Mouse (Mus musculus): Measurements from ENCODE around the gene Gm6588.

Gm6588 gene

GRCm38 (mm10) chr5:112470144-112470543, 20.9 kb downstream of the Gm6588 start:
- DNase-seq (ENCODE audit: low spot score in 2 of 2): peak in 1 of 2 experiments; percentile 47

- no peak for DNase-seq (ENCODE audit: low spot score in 2 of 2)
These were observed 24.2 kb downstream of the Gm6588 start for GRCm38 (mm10) chr5:112473453-112473852.

GRCm38 (mm10) chr5:112481946-112482410, 32.8 kb downstream of the Gm6588 start:
- no peak for DNase-seq (ENCODE audit: low spot score in 2 of 2)

DNA sequence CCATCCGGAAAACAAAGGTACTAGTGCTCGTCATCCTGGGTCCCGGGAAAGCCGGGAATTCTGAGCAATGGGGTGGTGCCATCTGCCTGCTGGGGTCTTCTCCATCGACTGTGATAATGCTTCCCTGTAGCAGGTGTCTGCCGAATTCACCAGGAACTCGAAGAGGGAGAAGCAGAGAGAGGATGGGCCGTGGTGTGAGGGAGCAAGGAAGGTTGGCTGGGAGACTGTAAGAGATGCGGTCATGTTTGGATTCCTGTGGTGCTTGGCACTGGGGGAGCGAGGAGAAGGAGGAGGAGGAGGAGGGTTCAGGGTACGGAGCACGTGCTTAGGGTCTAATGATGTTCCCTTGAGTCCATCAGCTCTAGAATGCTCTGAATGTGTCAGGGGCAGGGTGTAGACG, 33.3 kb downstream of the Gm6588 start:
- no peak for DNase-seq (ENCODE audit: low spot score in 2 of 2)

DNA sequence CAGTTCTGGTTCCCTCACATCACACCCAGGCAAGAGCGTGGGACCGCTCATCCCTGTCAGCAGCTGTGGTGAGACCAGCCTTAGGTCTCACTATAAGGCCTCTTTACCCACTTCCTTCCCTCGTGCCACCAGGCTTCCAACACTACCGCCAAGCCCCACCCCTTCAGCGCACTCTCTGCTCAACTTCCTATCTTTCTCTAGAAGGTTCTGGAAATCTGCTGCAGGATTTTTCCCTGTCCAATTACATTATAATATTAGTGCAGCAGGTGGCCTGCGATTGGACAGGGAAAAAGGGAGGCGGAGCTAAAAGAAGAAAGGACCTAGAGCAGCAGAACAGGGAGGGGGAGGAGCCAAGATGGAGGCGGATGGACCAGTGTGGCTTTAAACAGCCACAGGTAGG, 33.8 kb downstream of the Gm6588 start:
- no peak for DNase-seq (ENCODE audit: low spot score in 2 of 2)

- no peak for DNase-seq (ENCODE audit: low spot score in 2 of 2)
These were observed 35.9 kb downstream of the Gm6588 start for GRCm38 (mm10) chr5:112484924-112485715.

- no peak for DNase-seq (ENCODE audit: low spot score in 2 of 2)
These were observed 37.2 kb downstream of the Gm6588 start for GRCm38 (mm10) chr5:112486415-112486814.

DNA sequence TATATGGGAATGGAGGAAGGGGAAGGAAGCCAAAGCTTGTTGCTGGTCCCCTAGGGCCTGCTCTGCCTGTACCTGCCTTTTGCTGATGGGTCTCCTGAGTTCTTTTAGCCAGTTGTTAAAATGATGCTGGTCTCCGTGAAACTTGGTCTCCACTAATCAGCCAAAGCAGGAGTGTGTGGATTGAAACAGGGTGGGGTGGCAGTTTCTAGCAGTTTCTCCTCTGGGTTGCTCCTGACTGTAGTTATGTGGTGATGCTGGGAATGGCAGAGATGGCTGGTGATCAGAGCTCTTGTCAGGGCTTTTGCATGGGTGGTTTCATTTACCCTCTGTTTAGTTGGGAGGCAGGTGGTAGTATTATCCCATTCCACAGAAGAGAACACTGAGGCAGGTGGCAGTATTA, 38.3 kb downstream of the Gm6588 start:
- no peak for DNase-seq (ENCODE audit: low spot score in 2 of 2)

GRCm38 (mm10) chr5:112488101-112488776, 39.0 kb downstream of the Gm6588 start:
- no peak for DNase-seq (ENCODE audit: low spot score in 2 of 2)

DNA sequence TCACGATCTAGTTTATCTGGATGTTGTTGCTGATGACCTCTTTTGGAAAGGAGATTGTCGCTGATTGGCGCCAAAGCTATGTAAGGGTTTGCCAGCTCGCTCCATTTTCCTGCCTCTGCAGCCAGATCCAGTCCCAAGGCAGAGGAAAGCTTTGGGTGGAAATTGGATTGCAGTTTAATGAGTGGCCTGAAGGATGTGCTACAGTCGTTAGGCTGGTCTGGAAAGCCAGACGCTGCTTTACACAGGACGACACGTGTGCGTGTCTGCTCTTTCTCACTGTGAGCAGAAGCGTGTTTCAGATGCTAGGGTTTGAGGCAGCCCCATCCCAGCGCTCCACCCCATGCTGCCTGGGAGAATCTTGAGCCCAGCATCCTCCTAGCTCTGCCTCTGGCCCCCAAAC, 42.3 kb downstream of the Gm6588 start:
- DNase-seq (ENCODE audit: low spot score in 2 of 2): no peak

DNA sequence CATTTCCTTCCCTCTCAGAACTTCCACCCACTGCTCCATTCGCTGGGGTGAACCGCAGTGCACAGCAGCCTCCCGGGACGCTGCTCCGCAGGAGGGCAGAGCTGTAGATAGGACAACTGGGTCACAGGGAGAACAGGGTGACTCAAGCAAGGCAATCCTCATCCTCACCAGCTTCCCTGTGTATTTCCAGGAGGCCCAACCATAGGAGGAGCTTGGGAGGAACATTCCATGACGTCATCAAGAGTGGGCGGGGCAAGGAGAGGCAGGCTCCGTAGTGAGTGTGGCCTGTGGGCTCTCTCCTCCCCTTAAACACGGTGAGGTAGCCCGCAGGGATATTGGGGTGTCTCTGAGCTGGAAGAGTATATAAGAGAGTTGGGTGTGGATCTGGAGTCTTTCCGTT, 44.3 kb downstream of the Gm6588 start:
- DNase-seq (ENCODE audit: low spot score in 2 of 2): peak in 1 of 2 experiments; percentile 43

DNA sequence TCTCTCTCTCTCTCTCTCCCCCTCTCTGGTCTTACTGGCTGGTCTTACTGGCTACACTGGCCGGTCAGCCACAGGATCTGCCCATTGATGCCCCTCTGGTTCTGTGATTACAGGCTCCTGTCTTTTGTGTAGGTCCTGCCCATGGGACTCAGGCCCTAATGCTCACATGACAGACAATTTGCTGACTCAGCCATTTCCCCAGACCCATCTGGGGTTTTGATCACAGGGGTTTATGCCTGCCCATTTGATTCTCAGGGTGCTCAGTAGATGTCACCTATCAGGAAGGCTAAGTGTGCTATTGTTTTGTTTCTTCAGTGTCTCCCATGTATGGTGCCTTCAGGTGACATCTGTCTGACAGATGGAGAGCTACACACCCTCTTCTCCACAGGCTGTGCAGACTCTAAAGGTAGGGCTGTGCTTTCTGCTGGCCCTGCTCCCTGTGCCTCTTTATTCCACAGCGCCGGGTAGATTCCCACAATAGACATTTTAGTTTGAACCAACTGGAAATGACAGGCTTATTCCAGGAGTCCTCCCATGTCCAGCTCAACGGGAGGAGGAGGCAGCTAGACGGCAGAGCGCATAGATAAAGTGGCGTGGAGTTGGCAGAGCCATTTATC, 47.6 kb downstream of the Gm6588 start:
- DNase-seq (ENCODE audit: low spot score in 2 of 2): no peak

GRCm38 (mm10) chr5:112498921-112499917, 50.0 kb downstream of the Gm6588 start:
- no peak for DNase-seq (ENCODE audit: low spot score in 2 of 2)

DNA sequence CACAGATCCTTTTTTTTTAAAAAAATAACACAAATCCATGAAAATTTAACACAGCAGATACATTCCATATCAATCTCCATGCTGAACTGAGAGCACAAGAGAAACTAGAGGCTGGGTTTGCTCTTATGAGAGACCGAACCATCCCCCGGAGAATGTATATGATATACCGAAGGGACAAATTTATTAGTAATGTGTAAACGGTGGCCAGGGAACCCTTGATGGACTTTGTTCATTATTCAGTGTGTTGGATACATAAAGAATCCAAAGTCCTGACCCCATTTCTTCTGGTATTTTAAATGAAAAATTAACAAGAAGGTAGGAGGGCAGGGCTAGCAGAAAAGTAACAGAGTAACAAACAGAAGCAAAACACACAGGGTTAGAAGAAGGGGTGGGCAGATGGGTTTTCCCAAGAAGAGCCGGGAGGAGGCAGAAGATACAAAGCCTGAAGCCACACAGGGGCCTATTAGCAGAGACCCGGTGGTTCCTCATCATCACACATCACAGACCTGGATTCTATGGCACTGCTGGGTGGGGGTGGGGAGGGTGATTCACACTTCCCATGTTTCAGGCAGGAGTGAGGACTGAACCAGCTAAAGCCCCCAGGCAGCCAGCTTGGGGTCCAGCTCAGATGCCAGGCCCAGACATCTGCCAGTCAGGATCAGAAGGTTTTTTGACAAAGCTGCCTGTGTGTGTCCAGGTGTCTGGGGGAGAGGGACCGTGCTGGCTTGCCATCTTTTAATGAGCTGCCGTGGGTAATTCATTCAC, 50.9 kb downstream of the Gm6588 start:
- no peak for DNase-seq (ENCODE audit: low spot score in 2 of 2)
